7 mouse cellular contexts compared by ENCODE assay signal in the genomic region with DNA sequence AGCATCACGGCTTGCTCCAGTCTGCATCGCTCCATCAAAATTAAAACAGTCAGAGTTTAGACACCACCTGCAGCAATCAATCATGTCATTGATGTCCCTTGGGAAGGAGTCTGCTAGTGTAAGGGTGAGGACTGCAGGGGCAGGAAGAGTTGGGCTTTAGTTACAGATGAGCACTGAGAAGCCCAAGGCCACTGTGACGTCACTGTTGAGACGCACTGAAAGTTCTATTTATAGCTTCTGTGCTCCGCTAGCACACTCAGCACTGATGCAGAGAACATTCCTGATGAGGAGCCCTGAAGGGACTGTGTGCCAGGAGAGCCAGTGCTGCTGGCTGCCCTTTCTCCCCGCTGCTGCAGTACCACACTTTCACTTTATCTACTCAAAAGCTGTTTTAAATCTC. TPM values are rescaled to one million over a fixed set of nuclear protein-coding genes. Genes with fewer than 3 reads are reported as not detected.
DNase-seq lines count a peak whose midpoint lies in the region; ATAC-seq lines count a peak whose summit lies in the region.

No protein-coding gene starts in this region.

- peak; percentile 58 for DNase-seq in retina, postnatal 1 day
- DNase-seq in retina, embryonic 14.5 days (ENCODE audit: low spot score): no peak
- DNase-seq in heart, postnatal 10 days: peak; percentile 59 to 73
- no peak for DNase-seq in c-Kit-positive CD71-positive TER-119-positive erythroid progenitor cells, embryonic 14.5 days (ENCODE audit: low spot score)

- H3K27ac ChIP-seq in embryonic facial prominence, embryonic 12.5 days: no peak overlapping the region
- no peak overlapping the region for H3K27ac ChIP-seq in stomach, embryonic 14.5 days (ENCODE audit: low read length)

- no peak overlapping the region for H3K4me3 ChIP-seq in embryonic facial prominence, embryonic 12.5 days
- no peak overlapping the region for H3K4me3 ChIP-seq in stomach, embryonic 14.5 days (ENCODE audit: low read depth, low read length)

- no peak overlapping the region for H3K4me2 ChIP-seq in embryonic facial prominence, embryonic 12.5 days (replicated peaks)
- H3K4me2 ChIP-seq in stomach, embryonic 14.5 days (replicated peaks; ENCODE audit: low read depth, low read length): no peak overlapping the region

- no peaks in the 10 kb centered on the region for H3K9me3 ChIP-seq in embryonic facial prominence, embryonic 12.5 days
- no peaks in the 10 kb centered on the region for H3K9me3 ChIP-seq in stomach, embryonic 14.5 days (ENCODE audit: control insufficient read depth, low read depth, low read length)

- 62% methylated on average over 6 of the region's 6 CpGs for WGBS in embryonic facial prominence, embryonic 12.5 days
- WGBS in stomach, embryonic 14.5 days: 32% methylated on average over 6 of the region's 6 CpGs

- intact Hi-C loops in heart, postnatal 10 days (cut with DNase I): no loop called here

- H3K27me3 ChIP-seq in embryonic facial prominence, embryonic 12.5 days: no peaks in the 10 kb centered on the region
- H3K27me3 ChIP-seq in stomach, embryonic 14.5 days (ENCODE audit: control insufficient read depth, insufficient read depth, low read length): no peaks in the 10 kb centered on the region

- no peak overlapping the region for H3K9ac ChIP-seq in embryonic facial prominence, embryonic 12.5 days
- H3K9ac ChIP-seq in stomach, embryonic 14.5 days (replicated peaks; ENCODE audit: low read depth, low read length): no peak overlapping the region

- 0 out of 2 replicates have a peak, but pooled peaks cover 23% of the 10 kb centered on the region for H3K36me3 ChIP-seq in embryonic facial prominence, embryonic 12.5 days
- H3K36me3 ChIP-seq in stomach, embryonic 14.5 days (ENCODE audit: control insufficient read depth, insufficient read depth, low read length): peaks cover 9% of the 10 kb centered on the region

- no peaks in the 10 kb centered on the region for H3K4me1 ChIP-seq in embryonic facial prominence, embryonic 12.5 days
- 0 out of 2 replicates have a peak, but pooled peaks cover 3% of the 10 kb centered on the region for H3K4me1 ChIP-seq in stomach, embryonic 14.5 days (ENCODE audit: control insufficient read depth, insufficient read depth, low read length)

- peak; percentile 72; the same call in 1 of the 2 replicates for ATAC-seq in embryonic facial prominence, embryonic 12.5 days (ENCODE audit: insufficient number of reproducible peaks, insufficient read depth, low FRiP score, low TSS enrichment)
- peak; percentile 42; the same call in 1 of the 2 replicates for ATAC-seq in stomach, embryonic 14.5 days (ENCODE audit: insufficient number of reproducible peaks, insufficient read depth, low FRiP score, low read depth)
- ATAC-seq in granulocyte monocyte progenitor cell, adult 5-6 weeks (replicated peaks; ENCODE audit: poor library complexity, severe bottlenecking): no peak

RNA-seq across cellular contexts. Expression of gene Usp15, which starts 49.6 kb away (rescaled TPM):
- polyA plus RNA-seq in embryonic facial prominence, embryonic 12.5 days (2016; fragmentation: Nextera tagmentation; extraction: Ambion mirVana): 68.9 and 73.5 TPM in 2 replicates
- total RNA-seq in heart, postnatal 10 days (2021): 10 to 100 TPM; 81.3 to 81.8 TPM
- polyA plus RNA-seq in stomach, embryonic 14.5 days (2014; fragmentation: Nextera tagmentation; extraction: Ambion mirVana): 82.5 and 88.2 TPM in 2 replicates
- total RNA-seq in granulocyte monocyte progenitor cell, adult 5-6 weeks (2014; fragmentation: Nextera tagmentation): 87.2 and 118 TPM in 2 replicates
- 163 and 194 TPM in 2 replicates for total RNA-seq in granulocyte monocyte progenitor cell, adult 5-6 weeks (2017)

Comparison
In these comparisons a context has a peak if more than half of its experiments do, and no peak if none do; other contexts are left out.
1. DNase-seq: peak in retina, postnatal 1 day (single experiment) and heart, postnatal 10 days (2 of 2); none in retina, embryonic 14.5 days (single experiment) and c-Kit-positive CD71-positive TER-119-positive erythroid progenitor cells, embryonic 14.5 days (single experiment).